Mouse (Mus musculus) G1E (cell line): Measurements from ENCODE around the gene Rab3b. TPM values are rescaled to one million over a fixed set of nuclear protein-coding genes. Genes with fewer than 3 reads are reported as not detected.
A peak's percentile ranks its signal among the peaks of the same experiment; 100 is the strongest.

Experiments used
- ATAC-seq: 2 replicates; pipeline ENCODE4 v1.8.0; 2016; ENCODE audit warnings: mild to moderate bottlenecking; ENCODE audit not compliant: insufficient number of reproducible peaks, poor library complexity, low FRiP score, severe bottlenecking; ENCODE audit errors: extremely low read depth
- DNase-seq: peaks from one replicate; pipeline ENCODE4 v3.0.0; 2012; ENCODE audit warnings: low spot score
- H3K27me3 ChIP-seq: 2 replicates; pipeline ENCODE4 v1.6.1; 2012; ENCODE audit warnings: mild to moderate bottlenecking, low read length, inconsistent platforms; ENCODE audit not compliant: insufficient read depth
- H3K36me3 ChIP-seq: replicated peaks from 2 replicates; pipeline ENCODE3; 2012; ENCODE audit warnings: mild to moderate bottlenecking, inconsistent platforms
- H3K4me1 ChIP-seq: 2 replicates; pipeline ENCODE4 v1.6.1; 2012; ENCODE audit warnings: low read depth, low read length, inconsistent platforms, mixed read lengths; ENCODE audit not compliant: insufficient read depth
- H3K4me3 ChIP-seq: 2 replicates; pipeline ENCODE4 v1.5.1; 2012; ENCODE audit warnings: low read depth, mild to moderate bottlenecking, inconsistent platforms, low read length, moderate library complexity, mixed read lengths
- H3K9me3 ChIP-seq: replicated peaks from 2 replicates; pipeline ENCODE4 v1.6.1; 2012; ENCODE audit warnings: inconsistent platforms
- CTCF ChIP-seq: IDR thresholded peaks from 2 replicates; pipeline ENCODE4 v1.5.1; 2012; ENCODE audit warnings: low read depth, low read length, inconsistent platforms, mixed read lengths
- GATA1 ChIP-seq: IDR thresholded peaks from 2 replicates; pipeline ENCODE4 v1.6.1; 2012; ENCODE audit warnings: borderline replicate concordance, low read length, inconsistent platforms, mixed read lengths
- GATA2 ChIP-seq: IDR thresholded peaks from 2 replicates; pipeline ENCODE4 v1.6.1; 2012; ENCODE audit warnings: low read depth, low read length, inconsistent platforms, borderline replicate concordance
- POLR2AphosphoS5 ChIP-seq: IDR thresholded peaks from 2 replicates; pipeline ENCODE4 v1.6.1; 2012; ENCODE audit warnings: low read depth, low read length, inconsistent platforms; ENCODE audit not compliant: insufficient replicate concordance
- TAL1 ChIP-seq: conservative IDR thresholded peaks from 2 replicates; pipeline ENCODE4 v1.6.1; 2012; ENCODE audit warnings: low read depth, low read length, inconsistent platforms, mixed read lengths
- polyA plus RNA-seq: library from polyadenylated mRNA; stranded (reverse); fragments of >175 nt; gene quantifications from 2 replicates; pipeline ENCODE4 v1.2.3, GENCODE M21; 2012
- total RNA-seq, 2 experiments: library from RNA; stranded (forward) in 1 of 2; stranded (reverse) in 1 of 2; fragments of 200-1000 nt in 1 of 2; fragments of >200 nt in 1 of 2; fragmentation: Nextera tagmentation in 1 of 2; gene quantifications; 2 replicates each; pipeline ENCODE4 v1.2.3; 2014 to 2017

Gene Rab3b
- total and polyA plus RNA-seq, 3 experiments = 0.05 to 0.13 TPM; not detected in 1

- Histone ChIP-seq H3K27me3 (no peaks in the 10 kb centered on the region), H3K36me3 (no peaks in the 10 kb centered on the region), H3K9me3 (no peaks in the 10 kb centered on the region), H3K4me1 (peaks cover 40% of the 10 kb centered on the region), H3K4me3 (no peak overlapping the region)
- no peak for DNase-seq
- ATAC-seq = no peak
- TF ChIP-seq CTCF (no peak), TAL1 (no peak), GATA1 (no peak), GATA2 (no peak), POLR2AphosphoS5 (no peak)
These were observed 108.6 kb downstream of the Rab3b start for GRCm38 (mm10) chr4:108987473-108987842.

- no peak for TF ChIP-seq TAL1
- TF ChIP-seq GATA1 = no peak
- TF ChIP-seq CTCF = no peak
- TF ChIP-seq POLR2AphosphoS5 = no peak
- TF ChIP-seq GATA2 = no peak
- no peak overlapping the region for H3K4me3 ChIP-seq
- no peaks in the 10 kb centered on the region for H3K9me3 ChIP-seq
- H3K36me3 ChIP-seq = no peaks in the 10 kb centered on the region
- ATAC-seq = no peak
- no peaks in the 10 kb centered on the region for H3K27me3 ChIP-seq
- H3K4me1 ChIP-seq = peaks cover 44% of the 10 kb centered on the region
- no peak for DNase-seq
These were observed 110.6 kb downstream of the Rab3b start for GRCm38 (mm10) chr4:108989430-108989829.

- no peak overlapping the region for H3K4me3 ChIP-seq
- H3K9me3 ChIP-seq = no peaks in the 10 kb centered on the region
- H3K27me3 ChIP-seq = no peaks in the 10 kb centered on the region
- H3K4me1 ChIP-seq = peaks cover 39% of the 10 kb centered on the region
- TF ChIP-seq GATA2 = no peak
- TF ChIP-seq TAL1 = no peak
- TF ChIP-seq GATA1 = no peak
- no peak for TF ChIP-seq CTCF
- TF ChIP-seq POLR2AphosphoS5 = no peak
- H3K36me3 ChIP-seq = no peaks in the 10 kb centered on the region
- ATAC-seq = peak; percentile 63; the same call in 1 of the 2 replicates
- peak; percentile 21 for DNase-seq
These were observed 111.2 kb downstream of the Rab3b start for GRCm38 (mm10) chr4:108990032-108990431.

GRCm38 (mm10) chr4:108990571-108990970 lies 111.7 kb downstream of the Rab3b start:
- ATAC-seq (no peak), DNase-seq (no peak)
- no peak overlapping the region for H3K4me3 ChIP-seq
- no peaks in the 10 kb centered on the region for H3K27me3 ChIP-seq
- no peak for TF ChIP-seq CTCF
- TF ChIP-seq POLR2AphosphoS5 = no peak
- TF ChIP-seq GATA2 = no peak
- TF ChIP-seq GATA1 = no peak
- no peak for TF ChIP-seq TAL1
- H3K9me3 ChIP-seq = no peaks in the 10 kb centered on the region
- H3K36me3 ChIP-seq = no peaks in the 10 kb centered on the region
- peaks cover 38% of the 10 kb centered on the region for H3K4me1 ChIP-seq

GRCm38 (mm10) chr4:108991811-108992210 lies 112.9 kb downstream of the Rab3b start:
- DNase-seq = no peak
- Histone ChIP-seq H3K4me1 (peaks cover 36% of the 10 kb centered on the region), H3K36me3 (no peaks in the 10 kb centered on the region), H3K9me3 (no peaks in the 10 kb centered on the region), H3K4me3 (no peak overlapping the region), H3K27me3 (no peaks in the 10 kb centered on the region)
- TF ChIP-seq CTCF (no peak), POLR2AphosphoS5 (no peak), GATA2 (no peak), TAL1 (no peak), GATA1 (no peak)
- no peak for ATAC-seq

Other genes with a start within 250 kb of the Rab3b start
- not detected in 2 replicates for gene 3110021N24Rik, start 159.4 kb upstream of the Rab3b start, total RNA-seq (2014; fragmentation: Nextera tagmentation)
- 0.05 TPM in 1 of 2 replicates, not detected in the other for gene 3110021N24Rik, start 159.4 kb upstream of the Rab3b start, total RNA-seq (2017)
- not detected in 2 replicates for gene 3110021N24Rik, start 159.4 kb upstream of the Rab3b start, polyA plus RNA-seq
- gene Zfyve9, start 98.3 kb upstream of the Rab3b start, total RNA-seq (2014; fragmentation: Nextera tagmentation) = not detected in 2 replicates
- gene Zfyve9, start 98.3 kb upstream of the Rab3b start, total RNA-seq (2017) = 0.16 and 0.17 TPM in 2 replicates
- gene Zfyve9, start 98.3 kb upstream of the Rab3b start, polyA plus RNA-seq = not detected in 2 replicates
- 115 and 119 TPM in 2 replicates for gene Btf3l4, start 45.4 kb upstream of the Rab3b start, total RNA-seq (2014; fragmentation: Nextera tagmentation)
- gene Btf3l4, start 45.4 kb upstream of the Rab3b start, total RNA-seq (2017) = 62.1 and 88.3 TPM in 2 replicates
- 8.8 and 9.8 TPM in 2 replicates for gene Btf3l4, start 45.4 kb upstream of the Rab3b start, polyA plus RNA-seq
- 76.2 and 79.1 TPM in 2 replicates for gene Txndc12, start 44.5 kb upstream of the Rab3b start, total RNA-seq (2014; fragmentation: Nextera tagmentation)
- gene Txndc12, start 44.5 kb upstream of the Rab3b start, total RNA-seq (2017) = 54.4 and 56.6 TPM in 2 replicates
- 7.7 and 10.2 TPM in 2 replicates for gene Txndc12, start 44.5 kb upstream of the Rab3b start, polyA plus RNA-seq
- gene Kti12, start 31.3 kb upstream of the Rab3b start, total RNA-seq (2014; fragmentation: Nextera tagmentation) = 32.5 and 34.4 TPM in 2 replicates
- 36.9 and 39.3 TPM in 2 replicates for gene Kti12, start 31.3 kb upstream of the Rab3b start, total RNA-seq (2017)
- gene Kti12, start 31.3 kb upstream of the Rab3b start, polyA plus RNA-seq = 89.1 and 98.8 TPM in 2 replicates
- not detected in 2 replicates for gene A730015C16Rik, start 30.4 kb upstream of the Rab3b start, total RNA-seq (2014; fragmentation: Nextera tagmentation)
- 0.35 and 0.60 TPM in 2 replicates for gene A730015C16Rik, start 30.4 kb upstream of the Rab3b start, total RNA-seq (2017)
- 0.07 TPM in 1 of 2 replicates, not detected in the other for gene A730015C16Rik, start 30.4 kb upstream of the Rab3b start, polyA plus RNA-seq
- 261 and 309 TPM in 2 replicates for gene Nrd1, start 121.6 kb downstream of the Rab3b start, total RNA-seq (2014; fragmentation: Nextera tagmentation)
- gene Nrd1, start 121.6 kb downstream of the Rab3b start, total RNA-seq (2017) = 103 and 117 TPM in 2 replicates
- gene Nrd1, start 121.6 kb downstream of the Rab3b start, polyA plus RNA-seq = 26.9 and 32.9 TPM in 2 replicates